Mouse (Mus musculus): ENCODE results near the gene Gpr19. TPM values are rescaled to one million over a fixed set of nuclear protein-coding genes. Genes with fewer than 3 reads are reported as not detected.

Gpr19 gene
- polyA plus RNA-seq, 1 experiment from 2014 or later, result 9.1 TPM

DNA sequence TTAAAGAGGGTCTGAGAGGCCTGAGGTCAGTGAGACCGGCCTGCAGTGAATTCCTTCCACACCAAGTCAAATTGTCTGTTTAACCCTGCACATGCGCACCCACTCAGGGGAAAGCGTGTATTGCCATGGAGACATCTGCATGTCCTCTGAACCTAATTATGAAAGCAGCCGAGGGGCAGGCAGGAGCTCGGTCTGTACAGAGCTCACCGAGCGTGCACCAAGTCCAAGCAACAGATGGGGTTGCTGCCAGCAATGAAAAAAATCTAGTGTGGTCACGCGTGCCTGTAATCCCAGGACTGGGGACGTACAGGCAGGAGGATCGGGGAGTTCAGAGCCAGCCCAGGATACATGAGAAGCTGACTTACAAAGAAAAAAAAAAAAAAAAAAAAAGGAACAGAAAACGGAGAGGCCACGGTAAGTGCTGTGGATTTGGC, 35.7 kb downstream of the Gpr19 start:
- H3K4me3 ChIP-seq, result peak overlapping the region; percentile 33
- H3K4me1 ChIP-seq, result peaks cover 11% of the 10 kb centered on the region
- no peaks in the 10 kb centered on the region for H3K27me3 ChIP-seq
- H3K4me2 ChIP-seq, result peak overlapping the region; percentile 60
- peak overlapping the region; percentile 78 for H3K27ac ChIP-seq
- H3K9ac ChIP-seq, result peak overlapping the region; percentile 62
- no peaks in the 10 kb centered on the region for H3K9me3 ChIP-seq
- WGBS, result 8% methylated on average over 13 of the region's 13 CpGs
- ATAC-seq (ENCODE audit: insufficient number of reproducible peaks, insufficient read depth, low FRiP score, low TSS enrichment, low read depth), result peak; percentile 73
- H3K36me3 ChIP-seq, result 0 out of 2 replicates have a peak, but pooled peaks cover 3% of the 10 kb centered on the region

- 81% methylated on average over 12 of the region's 12 CpGs for WGBS
Observed at GRCm38 (mm10) chr6:134861386-134861785, 37.0 kb downstream of the Gpr19 start.

GRCm38 (mm10) chr6:134860275-134860674, 38.1 kb downstream of the Gpr19 start:
- no peaks in the 10 kb centered on the region for H3K27me3 ChIP-seq
- no peaks in the 10 kb centered on the region for H3K36me3 ChIP-seq
- peaks cover 11% of the 10 kb centered on the region for H3K4me1 ChIP-seq
- H3K9ac ChIP-seq, result no peak overlapping the region
- no peaks in the 10 kb centered on the region for H3K9me3 ChIP-seq
- no peak overlapping the region for H3K4me3 ChIP-seq
- no peak overlapping the region for H3K27ac ChIP-seq
- ATAC-seq (ENCODE audit: insufficient number of reproducible peaks, insufficient read depth, low FRiP score, low TSS enrichment, low read depth), result no peak
- H3K4me2 ChIP-seq, result no peak overlapping the region
- 78% methylated on average over 4 of the region's 4 CpGs for WGBS

More at GRCm38 (mm10) chr6:134861386-134861785, 37.0 kb downstream of the Gpr19 start:
- Histone ChIP-seq H3K36me3 (no peaks in the 10 kb centered on the region), H3K9ac (no peak overlapping the region), H3K4me3 (no peak overlapping the region), H3K9me3 (no peaks in the 10 kb centered on the region), H3K27me3 (no peaks in the 10 kb centered on the region), H3K4me2 (no peak overlapping the region), H3K27ac (no peak overlapping the region), H3K4me1 (peaks cover 11% of the 10 kb centered on the region)
- ATAC-seq (ENCODE audit: insufficient number of reproducible peaks, insufficient read depth, low FRiP score, low TSS enrichment, low read depth), result no peak

DNA sequence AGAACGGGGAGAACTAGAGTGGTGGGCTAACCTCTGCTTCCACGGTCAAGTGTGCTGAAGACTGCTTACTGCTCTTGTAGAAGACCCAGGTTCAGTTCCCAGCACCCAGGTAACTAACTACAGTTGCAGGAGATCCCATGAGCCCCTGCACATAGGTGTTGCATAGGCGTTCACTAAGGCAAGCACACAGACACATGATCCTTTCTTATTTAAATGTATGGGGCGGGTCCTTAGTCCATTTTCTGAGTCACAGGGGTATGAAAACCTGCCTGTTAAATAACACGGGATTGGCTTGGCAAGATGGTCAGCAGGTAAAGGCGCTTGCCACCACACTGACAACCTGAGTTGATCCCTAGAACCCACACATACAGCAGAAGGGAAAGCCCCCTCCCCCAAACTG, 39.4 kb downstream of the Gpr19 start:
- no peak for ATAC-seq (ENCODE audit: insufficient number of reproducible peaks, insufficient read depth, low FRiP score, low TSS enrichment, low read depth)
- Histone ChIP-seq H3K27ac (no peak overlapping the region), H3K4me1 (peaks cover 11% of the 10 kb centered on the region), H3K27me3 (no peaks in the 10 kb centered on the region), H3K4me3 (no peak overlapping the region), H3K4me2 (no peak overlapping the region), H3K9me3 (no peaks in the 10 kb centered on the region), H3K9ac (no peak overlapping the region), H3K36me3 (0 out of 2 replicates have a peak, but pooled peaks cover 2% of the 10 kb centered on the region)
- 90% methylated on average over 6 of the region's 6 CpGs for WGBS

- no peak for ATAC-seq (ENCODE audit: insufficient number of reproducible peaks, insufficient read depth, low FRiP score, low TSS enrichment, low read depth)
- Histone ChIP-seq H3K9ac (no peak overlapping the region), H3K4me2 (no peak overlapping the region), H3K36me3 (0 out of 2 replicates have a peak, but pooled peaks cover 4% of the 10 kb centered on the region), H3K27ac (no peak overlapping the region), H3K9me3 (no peaks in the 10 kb centered on the region), H3K4me1 (no peaks in the 10 kb centered on the region), H3K27me3 (no peaks in the 10 kb centered on the region), H3K4me3 (no peak overlapping the region)
- WGBS, result 90% methylated on average over 16 of the region's 16 CpGs
Observed at GRCm38 (mm10) chr6:134855926-134856325, 42.5 kb downstream of the Gpr19 start.

GRCm38 (mm10) chr6:134854782-134855181, 43.6 kb downstream of the Gpr19 start:
- 87% methylated on average over 5 of the region's 5 CpGs for WGBS
- no peak overlapping the region for H3K4me2 ChIP-seq
- peaks cover 6% of the 10 kb centered on the region; the same call in 1 of the 2 replicates for H3K36me3 ChIP-seq
- no peak overlapping the region for H3K4me3 ChIP-seq
- no peak overlapping the region for H3K27ac ChIP-seq
- H3K27me3 ChIP-seq, result no peaks in the 10 kb centered on the region
- no peak for ATAC-seq (ENCODE audit: insufficient number of reproducible peaks, insufficient read depth, low FRiP score, low TSS enrichment, low read depth)
- no peak overlapping the region for H3K9ac ChIP-seq
- H3K9me3 ChIP-seq, result no peaks in the 10 kb centered on the region
- no peaks in the 10 kb centered on the region for H3K4me1 ChIP-seq

DNA sequence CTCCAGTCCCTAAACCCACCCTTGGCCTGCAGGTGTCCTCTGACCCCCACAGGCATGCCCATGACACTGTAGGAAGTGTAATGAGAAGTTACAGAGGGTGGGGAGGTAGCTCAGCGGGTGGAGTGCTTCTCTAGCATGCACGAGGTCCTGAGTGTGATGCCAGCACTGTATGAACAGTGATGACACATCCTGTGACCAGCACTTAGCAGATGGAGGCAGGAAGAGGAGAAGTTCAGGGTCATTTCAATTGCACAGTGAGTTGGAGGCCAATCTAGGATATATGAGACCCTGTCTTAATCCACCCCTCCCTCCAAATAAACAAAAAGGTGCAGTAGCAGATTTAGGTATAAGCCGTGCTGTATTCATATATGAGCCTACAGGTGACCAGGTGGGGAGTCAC, 48.4 kb downstream of the Gpr19 start:
- 71% methylated on average over 3 of the region's 3 CpGs for WGBS
- no peaks in the 10 kb centered on the region for H3K4me1 ChIP-seq
- ATAC-seq (ENCODE audit: insufficient number of reproducible peaks, insufficient read depth, low FRiP score, low TSS enrichment, low read depth), result no peak

DNA sequence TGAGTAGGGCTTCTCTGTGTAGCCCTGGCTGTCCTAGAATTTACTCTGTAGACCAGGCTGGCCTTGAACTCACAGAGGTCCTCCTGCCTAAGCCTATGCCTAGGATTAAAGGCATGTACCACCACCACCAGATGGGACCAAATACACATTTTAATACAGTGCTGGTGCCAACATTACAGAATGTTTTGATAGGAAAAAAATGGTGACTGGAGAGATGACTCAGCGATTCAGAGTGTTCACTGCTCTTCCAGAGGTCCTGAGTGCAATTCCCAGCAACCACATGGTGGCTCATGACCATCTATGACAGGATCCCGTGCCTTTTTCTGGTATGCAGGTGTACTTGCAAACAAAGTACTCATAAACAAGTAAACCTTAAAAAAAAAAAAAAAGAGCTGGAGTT, 48.9 kb downstream of the Gpr19 start:
- WGBS, result 83% methylated on average over 2 of the region's 2 CpGs
- H3K9ac ChIP-seq, result no peak overlapping the region
- peaks cover 7% of the 10 kb centered on the region; the same call in 1 of the 2 replicates for H3K36me3 ChIP-seq
- H3K27me3 ChIP-seq, result no peaks in the 10 kb centered on the region
- no peak overlapping the region for H3K4me3 ChIP-seq
- ATAC-seq (ENCODE audit: insufficient number of reproducible peaks, insufficient read depth, low FRiP score, low TSS enrichment, low read depth), result no peak
- no peak overlapping the region for H3K27ac ChIP-seq
- no peak overlapping the region for H3K4me2 ChIP-seq
- H3K9me3 ChIP-seq, result no peaks in the 10 kb centered on the region
- no peaks in the 10 kb centered on the region for H3K4me1 ChIP-seq

More for the DNA sequence above, 48.4 kb downstream of the Gpr19 start:
- no peak overlapping the region for H3K9ac ChIP-seq
- peaks cover 7% of the 10 kb centered on the region; the same call in 1 of the 2 replicates for H3K36me3 ChIP-seq
- no peak overlapping the region for H3K4me3 ChIP-seq
- H3K27ac ChIP-seq, result no peak overlapping the region
- H3K27me3 ChIP-seq, result no peaks in the 10 kb centered on the region
- no peaks in the 10 kb centered on the region for H3K9me3 ChIP-seq
- no peak overlapping the region for H3K4me2 ChIP-seq

- 84% methylated on average over 5 of the region's 5 CpGs for WGBS
- no peak overlapping the region for H3K4me3 ChIP-seq
- ATAC-seq (ENCODE audit: insufficient number of reproducible peaks, insufficient read depth, low FRiP score, low TSS enrichment, low read depth), result no peak
Observed at GRCm38 (mm10) chr6:134848197-134848890, 50.0 kb downstream of the Gpr19 start.

GRCm38 (mm10) chr6:134847550-134847949, 50.8 kb downstream of the Gpr19 start:
- Histone ChIP-seq H3K4me3 (no peak overlapping the region), H3K9ac (no peak overlapping the region), H3K36me3 (peaks cover 3% of the 10 kb centered on the region; the same call in 1 of the 2 replicates), H3K27ac (no peak overlapping the region), H3K4me2 (no peak overlapping the region), H3K27me3 (no peaks in the 10 kb centered on the region), H3K9me3 (no peaks in the 10 kb centered on the region), H3K4me1 (no peaks in the 10 kb centered on the region)
- no peak for ATAC-seq (ENCODE audit: insufficient number of reproducible peaks, insufficient read depth, low FRiP score, low TSS enrichment, low read depth)
- 91% methylated on average over 4 of the region's 4 CpGs for WGBS

More at GRCm38 (mm10) chr6:134848197-134848890, 50.0 kb downstream of the Gpr19 start:
- Histone ChIP-seq H3K4me2 (no peak overlapping the region), H3K27me3 (no peaks in the 10 kb centered on the region), H3K4me1 (no peaks in the 10 kb centered on the region), H3K27ac (no peak overlapping the region), H3K9me3 (no peaks in the 10 kb centered on the region), H3K9ac (no peak overlapping the region), H3K36me3 (peaks cover 3% of the 10 kb centered on the region; the same call in 1 of the 2 replicates)

DNA sequence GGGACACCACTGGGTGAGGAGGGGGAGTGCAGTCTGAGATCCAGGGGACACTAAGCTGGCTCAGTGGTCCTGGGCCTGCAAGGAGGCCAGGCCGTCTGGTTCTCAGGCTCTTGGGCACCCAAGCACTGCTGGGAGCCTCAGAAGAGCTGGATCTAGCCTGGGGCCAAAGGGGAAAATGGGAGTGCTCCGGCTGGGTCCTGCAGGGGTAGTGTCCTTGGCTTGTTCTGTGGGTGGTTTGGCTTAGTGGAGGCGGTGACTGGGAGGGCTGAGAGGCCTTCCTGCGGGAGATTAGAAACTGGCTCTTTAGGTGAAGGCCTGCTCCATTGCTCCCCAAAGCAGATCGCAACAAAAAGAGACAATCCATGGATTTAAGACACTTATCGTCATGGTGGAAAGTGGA, 52.1 kb downstream of the Gpr19 start:
- no peak overlapping the region for H3K9ac ChIP-seq
- no peaks in the 10 kb centered on the region for H3K27me3 ChIP-seq
- no peaks in the 10 kb centered on the region for H3K4me1 ChIP-seq
- 76% methylated on average over 6 of the region's 6 CpGs for WGBS
- no peak for ATAC-seq (ENCODE audit: insufficient number of reproducible peaks, insufficient read depth, low FRiP score, low TSS enrichment, low read depth)
- no peak overlapping the region for H3K4me3 ChIP-seq
- no peak overlapping the region for H3K27ac ChIP-seq
- H3K9me3 ChIP-seq, result no peaks in the 10 kb centered on the region
- H3K4me2 ChIP-seq, result no peak overlapping the region
- H3K36me3 ChIP-seq, result peaks cover 3% of the 10 kb centered on the region; the same call in 1 of the 2 replicates

GRCm38 (mm10) chr6:134845726-134846125, 52.7 kb downstream of the Gpr19 start:
- H3K4me3 ChIP-seq, result no peak overlapping the region
- H3K27ac ChIP-seq, result no peak overlapping the region
- H3K4me2 ChIP-seq, result no peak overlapping the region
- no peaks in the 10 kb centered on the region for H3K9me3 ChIP-seq
- no peak for ATAC-seq (ENCODE audit: insufficient number of reproducible peaks, insufficient read depth, low FRiP score, low TSS enrichment, low read depth)
- H3K36me3 ChIP-seq, result peaks cover 3% of the 10 kb centered on the region; the same call in 1 of the 2 replicates
- 72% methylated on average over 4 of the region's 4 CpGs for WGBS
- H3K4me1 ChIP-seq, result no peaks in the 10 kb centered on the region
- H3K27me3 ChIP-seq, result no peaks in the 10 kb centered on the region
- H3K9ac ChIP-seq, result no peak overlapping the region
